Mouse (Mus musculus): ENCODE measurements around the gene Sigmar1. TPM values are rescaled to one million over a fixed set of nuclear protein-coding genes. Genes with fewer than 3 reads are reported as not detected.
"Not testable (repeated sequence)": the region's sequence is repeated elsewhere in the genome, so short reads cannot be mapped to it uniquely, and the experiment has no call there.

Gene Sigmar1
- polyA plus RNA-seq, 1 experiment from 2014 or later, result 61.1 TPM

DNA sequence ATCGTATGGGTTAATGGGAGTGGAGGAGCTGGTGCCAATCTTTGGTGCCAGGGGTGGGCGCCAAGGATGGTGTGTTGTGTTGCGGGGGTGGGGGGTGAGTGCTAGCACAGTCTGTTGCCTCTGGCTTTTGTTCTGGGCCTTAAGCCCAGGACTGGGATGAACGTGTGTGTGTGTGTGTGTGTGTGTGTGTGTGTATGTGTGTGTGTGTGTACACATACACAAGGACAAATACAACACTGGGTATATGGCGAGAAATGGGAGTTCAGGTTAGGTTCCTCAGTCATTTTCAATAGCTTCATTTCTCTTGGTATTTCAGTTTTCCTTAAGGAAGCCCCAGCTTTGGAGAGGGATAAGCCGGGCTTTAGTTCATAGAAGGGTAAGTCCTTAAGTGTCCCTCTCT, 7.2 kb upstream of the Sigmar1 start:
- not testable (repeated sequence) for H3K27me3 ChIP-seq; ATAC-seq (ENCODE audit: insufficient number of reproducible peaks, insufficient read depth, low FRiP score, low TSS enrichment, low read depth); H3K9me3 ChIP-seq
- Histone ChIP-seq H3K36me3 (peaks cover 37% of the 10 kb centered on the region), H3K4me1 (replicated peaks) (peaks cover 36% of the 10 kb centered on the region), H3K4me2 (peak overlapping the region; percentile 91), H3K9ac (replicated peaks) (peak overlapping the region; percentile 71; the same call in 1 of the 2 replicates), H3K4me3 (replicated peaks) (peak overlapping the region; percentile 59), H3K27ac (peak overlapping the region; percentile 97)
- 55% methylated on average over 6 of the region's 6 CpGs for WGBS

DNA sequence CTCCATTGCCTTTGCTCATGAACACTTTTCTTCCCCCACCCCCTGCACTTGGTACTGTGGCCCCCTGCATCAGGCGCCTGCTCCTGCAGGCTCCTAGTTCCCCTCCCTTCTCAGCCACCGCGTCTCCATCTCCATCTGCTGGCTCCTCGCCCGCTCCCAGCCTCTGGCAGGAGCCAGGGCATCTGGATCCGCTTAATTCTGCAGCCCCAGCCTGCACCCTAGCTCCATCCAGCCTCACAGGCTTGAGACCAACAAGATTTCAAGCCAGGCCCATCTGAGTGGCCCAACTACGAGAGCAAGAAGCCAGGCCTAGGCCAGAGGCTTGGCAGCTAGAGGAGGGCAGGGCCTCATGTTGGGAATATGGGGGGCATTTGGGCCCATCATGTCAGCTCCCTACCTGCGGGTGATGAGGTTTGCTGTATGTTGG, 6.7 kb upstream of the Sigmar1 start:
- H3K27me3 ChIP-seq, H3K9me3 ChIP-seq: not testable (repeated sequence)
- whole genome bisulfite sequencing, result 17% methylated on average over 8 of the region's 8 CpGs
- peaks cover 37% of the 10 kb centered on the region for H3K36me3 ChIP-seq
- peak overlapping the region; percentile 59 for H3K4me3 ChIP-seq (replicated peaks)
- peak overlapping the region; percentile 71 for H3K9ac ChIP-seq (replicated peaks)
- ATAC-seq (ENCODE audit: insufficient number of reproducible peaks, insufficient read depth, low FRiP score, low TSS enrichment, low read depth), result peak; percentile 76
- H3K4me1 ChIP-seq (replicated peaks), result peaks cover 36% of the 10 kb centered on the region
- H3K27ac ChIP-seq, result peak overlapping the region; percentile 97
- peak overlapping the region; percentile 91 for H3K4me2 ChIP-seq

DNA sequence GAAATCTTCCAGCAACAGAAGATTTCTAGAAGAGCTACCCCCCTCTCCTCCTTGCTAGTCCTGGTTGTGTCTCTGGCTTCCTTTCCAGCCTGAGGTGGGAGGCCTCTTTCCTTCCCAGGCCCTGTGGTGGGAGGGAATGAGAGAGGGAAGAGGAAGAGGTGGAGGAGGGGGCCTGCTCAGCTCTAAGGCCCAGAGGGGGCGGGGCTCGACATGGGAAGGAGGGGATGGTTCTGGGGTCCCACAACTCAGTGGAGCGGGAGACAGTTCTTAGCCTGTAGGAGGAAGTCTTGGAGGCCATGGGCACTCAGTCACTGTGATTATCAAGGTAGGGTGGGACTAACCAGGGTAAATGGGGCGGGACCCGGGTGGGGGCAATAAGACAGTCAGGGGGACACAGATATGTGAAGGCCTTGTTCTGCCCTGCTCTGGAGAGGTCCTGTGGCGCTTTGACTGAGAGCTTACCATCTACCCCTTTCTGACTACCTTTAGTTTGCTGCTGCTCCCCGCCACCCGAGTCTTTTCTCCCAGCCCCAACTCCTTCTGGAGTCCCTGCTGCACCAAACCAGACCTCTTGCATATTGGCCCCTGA, 6.2 kb upstream of the Sigmar1 start:
- peaks cover 37% of the 10 kb centered on the region for H3K36me3 ChIP-seq
- H3K4me3 ChIP-seq (replicated peaks), result peak overlapping the region; percentile 59
- H3K9me3 ChIP-seq, result no peaks in the 10 kb centered on the region
- peaks cover 36% of the 10 kb centered on the region for H3K4me1 ChIP-seq (replicated peaks)
- H3K4me2 ChIP-seq, result peak overlapping the region; percentile 91
- no peaks in the 10 kb centered on the region for H3K27me3 ChIP-seq
- peak overlapping the region; percentile 71 for H3K9ac ChIP-seq (replicated peaks)
- WGBS, result 14% methylated on average over 8 of the region's 8 CpGs
- peak overlapping the region; percentile 97 for H3K27ac ChIP-seq
- peak; percentile 71 for ATAC-seq (ENCODE audit: insufficient number of reproducible peaks, insufficient read depth, low FRiP score, low TSS enrichment, low read depth)

DNA sequence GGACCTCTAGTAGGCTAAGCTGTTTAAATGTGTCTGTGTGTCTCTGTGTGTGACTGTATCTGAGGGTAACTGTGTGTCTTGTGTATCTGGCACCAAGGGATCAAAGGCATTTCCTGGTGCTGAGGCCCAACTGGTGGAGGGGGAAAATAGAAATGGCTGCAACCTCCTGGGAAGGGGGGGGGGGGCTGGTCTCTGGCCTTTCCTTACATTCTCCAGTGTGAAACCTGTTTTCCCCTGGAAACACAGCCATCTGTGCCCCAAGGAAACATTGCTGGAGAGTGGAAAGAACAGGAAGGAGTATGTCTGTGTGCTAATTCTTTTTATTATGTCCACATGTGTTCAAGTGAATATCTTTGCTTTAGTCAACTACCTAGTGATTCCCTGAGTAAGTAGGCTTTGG, 5.7 kb upstream of the Sigmar1 start:
- Histone ChIP-seq H3K4me2 (peak overlapping the region; percentile 91), H3K36me3 (peaks cover 36% of the 10 kb centered on the region), H3K9ac (replicated peaks) (peak overlapping the region; percentile 71), H3K27ac (peak overlapping the region; percentile 97), H3K4me3 (replicated peaks) (peak overlapping the region; percentile 59), H3K4me1 (replicated peaks) (peaks cover 37% of the 10 kb centered on the region), H3K27me3 (no peaks in the 10 kb centered on the region), H3K9me3 (no peaks in the 10 kb centered on the region)
- no peak for ATAC-seq (ENCODE audit: insufficient number of reproducible peaks, insufficient read depth, low FRiP score, low TSS enrichment, low read depth)

DNA sequence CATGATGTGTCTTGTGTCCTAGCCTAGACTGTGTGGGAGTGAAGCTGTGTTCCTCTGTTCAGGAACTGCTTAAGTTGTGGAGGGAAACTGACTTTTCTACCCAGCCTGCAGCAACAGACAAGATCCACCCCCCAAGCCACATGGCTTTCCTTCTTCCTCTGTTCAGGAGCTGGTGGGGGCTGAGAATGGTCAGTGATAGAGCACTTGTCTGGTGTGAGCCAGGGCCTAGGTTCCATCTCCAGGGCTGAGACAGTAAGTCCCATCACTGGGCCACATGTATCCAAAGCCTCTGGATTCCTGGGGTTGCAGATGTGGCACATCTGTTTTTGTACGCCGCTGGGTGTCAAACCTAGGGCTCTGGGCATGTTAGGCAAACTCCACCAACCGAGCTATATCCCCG, 5.0 kb upstream of the Sigmar1 start:
- Histone ChIP-seq H3K36me3 (peaks cover 30% of the 10 kb centered on the region), H3K27me3 (no peaks in the 10 kb centered on the region), H3K9me3 (no peaks in the 10 kb centered on the region), H3K27ac (peak overlapping the region; percentile 97), H3K4me2 (peak overlapping the region; percentile 91), H3K9ac (replicated peaks) (peak overlapping the region; percentile 71), H3K4me3 (replicated peaks) (peak overlapping the region; percentile 59), H3K4me1 (replicated peaks) (peaks cover 43% of the 10 kb centered on the region)
- 35% methylated on average over 4 of the region's 4 CpGs for WGBS
- no peak; the same call in 1 of the 2 replicates for ATAC-seq (ENCODE audit: insufficient number of reproducible peaks, insufficient read depth, low FRiP score, low TSS enrichment, low read depth)

DNA sequence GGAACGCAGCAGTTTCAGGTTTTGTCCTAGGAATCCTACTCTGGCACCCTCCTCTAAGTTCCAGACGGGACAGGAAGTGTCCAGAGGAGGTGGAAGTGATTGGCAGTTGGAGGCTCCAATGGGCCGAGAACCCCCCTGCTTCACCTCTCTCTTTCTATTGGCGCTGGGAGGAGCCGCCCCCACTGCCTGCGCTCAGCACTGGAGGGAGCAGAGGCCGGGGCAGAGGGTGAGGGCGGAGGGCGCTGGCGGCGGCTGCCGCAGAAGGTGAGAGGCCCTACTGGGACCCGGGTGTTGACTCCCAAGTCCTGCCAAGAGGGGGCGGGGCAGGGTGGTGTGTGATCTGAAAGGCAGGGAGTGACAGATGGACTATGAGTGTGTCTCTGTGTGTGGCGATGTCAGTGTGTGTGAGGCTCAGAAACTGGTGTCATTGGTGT, 4.3 kb upstream of the Sigmar1 start:
- peak; percentile 81 for ATAC-seq (ENCODE audit: insufficient number of reproducible peaks, insufficient read depth, low FRiP score, low TSS enrichment, low read depth)
- Histone ChIP-seq H3K27me3 (no peaks in the 10 kb centered on the region), H3K36me3 (peaks cover 26% of the 10 kb centered on the region), H3K4me1 (replicated peaks) (peaks cover 43% of the 10 kb centered on the region), H3K9me3 (no peaks in the 10 kb centered on the region), H3K9ac (replicated peaks) (peak overlapping the region; percentile 71), H3K4me2 (peak overlapping the region; percentile 91), H3K4me3 (replicated peaks) (peak overlapping the region; percentile 59), H3K27ac (peak overlapping the region; percentile 97)
- WGBS, result 0% methylated on average over 15 of the region's 15 CpGs

DNA sequence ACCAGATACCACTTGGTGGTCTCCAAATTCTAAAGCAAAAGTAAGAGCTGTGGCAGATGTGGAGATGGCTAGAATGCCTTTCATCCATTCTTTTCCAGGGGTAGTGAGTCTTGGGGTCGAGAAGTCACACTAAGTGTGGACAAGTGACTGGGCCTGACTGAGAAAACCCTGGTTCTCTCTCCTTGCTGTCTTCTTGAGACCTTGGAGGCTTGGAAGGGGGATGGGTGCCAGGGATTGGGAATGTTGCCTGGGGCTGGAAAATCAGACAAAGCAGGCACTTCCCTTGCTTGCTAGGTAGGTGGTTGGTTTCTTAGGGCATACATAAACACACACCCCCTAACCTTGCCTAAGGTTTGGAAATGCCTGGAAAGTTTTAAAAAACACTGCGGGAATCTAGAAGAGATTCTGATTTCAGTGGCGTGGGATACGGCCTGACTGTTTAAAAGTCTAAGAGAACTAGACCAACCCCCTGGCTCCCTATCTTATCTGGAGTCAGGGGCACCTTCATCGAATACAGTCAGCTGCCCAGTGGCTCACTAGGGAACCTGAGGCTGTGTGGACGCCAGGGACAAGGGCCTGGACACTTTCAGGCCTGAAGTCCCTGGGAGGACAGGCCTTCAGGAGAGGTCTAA, 3.8 kb upstream of the Sigmar1 start:
- ATAC-seq (ENCODE audit: insufficient number of reproducible peaks, insufficient read depth, low FRiP score, low TSS enrichment, low read depth), result no peak
- Histone ChIP-seq H3K4me2 (peak overlapping the region; percentile 91), H3K27ac (peak overlapping the region; percentile 97), H3K9me3 (no peaks in the 10 kb centered on the region), H3K4me1 (replicated peaks) (peaks cover 46% of the 10 kb centered on the region), H3K9ac (replicated peaks) (peak overlapping the region; percentile 71; the same call in 1 of the 2 replicates), H3K4me3 (replicated peaks) (peak overlapping the region; percentile 59), H3K27me3 (no peaks in the 10 kb centered on the region), H3K36me3 (peaks cover 26% of the 10 kb centered on the region)
- 37% methylated on average over 6 of the region's 6 CpGs for WGBS

DNA sequence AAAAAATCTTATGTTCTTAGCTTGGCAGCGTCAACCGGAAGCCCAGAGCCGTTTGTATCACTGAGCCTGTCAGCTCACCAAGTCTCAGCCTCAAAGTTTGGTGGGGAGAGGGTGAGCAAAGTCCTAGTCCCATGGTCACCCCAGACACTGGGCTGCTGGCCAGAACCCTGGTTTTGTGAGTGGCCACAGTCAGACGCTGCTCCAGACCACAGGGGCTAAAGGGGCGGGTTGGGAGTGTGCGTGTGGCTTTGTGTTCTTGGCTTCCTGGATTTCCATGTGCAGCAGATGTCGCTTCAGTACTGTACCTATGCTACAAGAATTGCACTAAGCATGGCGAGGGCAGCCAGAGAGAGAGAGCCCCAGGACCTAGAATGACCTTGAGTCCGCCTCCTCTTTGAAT, 3.2 kb upstream of the Sigmar1 start:
- H3K9me3 ChIP-seq, result no peaks in the 10 kb centered on the region
- ATAC-seq (ENCODE audit: insufficient number of reproducible peaks, insufficient read depth, low FRiP score, low TSS enrichment, low read depth), result no peak
- H3K4me1 ChIP-seq (replicated peaks), result peaks cover 48% of the 10 kb centered on the region
- H3K4me3 ChIP-seq (replicated peaks), result no peak overlapping the region
- H3K36me3 ChIP-seq, result peaks cover 26% of the 10 kb centered on the region
- no peak overlapping the region; the same call in 1 of the 2 replicates for H3K9ac ChIP-seq (replicated peaks)
- no peaks in the 10 kb centered on the region for H3K27me3 ChIP-seq
- 87% methylated on average over 9 of the region's 9 CpGs for WGBS
- no peak overlapping the region for H3K4me2 ChIP-seq
- peak overlapping the region; percentile 97; the same call in 1 of the 2 replicates for H3K27ac ChIP-seq

DNA sequence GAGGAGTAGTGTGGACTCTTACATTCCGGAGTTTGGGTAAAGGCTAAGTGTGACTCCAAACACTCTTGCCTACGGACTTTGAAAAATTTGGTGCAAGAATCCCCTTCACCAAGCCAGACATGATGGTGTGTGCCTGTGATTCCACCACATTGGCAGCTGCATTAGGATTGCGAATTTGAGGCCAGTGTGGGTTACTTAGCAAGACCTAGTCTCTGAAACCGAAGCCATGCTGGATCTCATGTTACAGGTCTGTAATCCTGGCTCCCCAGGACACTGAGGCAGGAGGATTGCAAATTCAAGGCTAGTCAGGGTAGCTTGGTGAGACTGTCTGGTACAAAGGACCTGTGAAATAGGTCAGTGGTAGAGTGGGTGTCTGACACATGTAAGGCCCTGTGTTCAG, 2.7 kb upstream of the Sigmar1 start:
- Histone ChIP-seq H3K27me3 (no peaks in the 10 kb centered on the region), H3K9ac (replicated peaks) (no peak overlapping the region), H3K4me1 (replicated peaks) (peaks cover 45% of the 10 kb centered on the region), H3K4me2 (no peak overlapping the region), H3K36me3 (peaks cover 26% of the 10 kb centered on the region), H3K27ac (no peak overlapping the region), H3K9me3 (no peaks in the 10 kb centered on the region), H3K4me3 (replicated peaks) (no peak overlapping the region)
- WGBS, result 91% methylated on average over 4 of the region's 4 CpGs
- ATAC-seq (ENCODE audit: insufficient number of reproducible peaks, insufficient read depth, low FRiP score, low TSS enrichment, low read depth), result no peak

DNA sequence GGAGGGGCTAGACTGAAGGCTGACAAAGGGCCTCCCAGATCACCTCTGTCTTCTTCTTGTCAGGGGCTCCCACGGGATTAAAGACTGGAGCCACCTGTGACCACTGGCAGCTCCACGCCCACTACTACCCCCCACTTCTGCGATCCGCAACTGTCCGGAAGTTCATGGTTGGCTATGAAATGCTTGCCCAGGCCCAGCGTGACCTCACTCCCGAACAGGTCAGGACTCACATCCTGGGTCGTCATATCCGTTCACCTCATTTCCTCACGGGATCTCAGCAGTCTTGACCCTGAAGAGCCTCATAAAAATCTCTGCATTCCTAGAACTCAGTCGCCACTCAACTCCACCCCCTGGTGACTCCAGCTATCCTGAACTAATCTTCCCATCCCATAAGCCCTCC, 2.1 kb upstream of the Sigmar1 start:
- WGBS, result 66% methylated on average over 11 of the region's 11 CpGs
- H3K9me3 ChIP-seq, result no peaks in the 10 kb centered on the region
- peaks cover 40% of the 10 kb centered on the region for H3K4me1 ChIP-seq (replicated peaks)
- H3K9ac ChIP-seq (replicated peaks), result no peak overlapping the region
- no peak overlapping the region for H3K4me3 ChIP-seq (replicated peaks)
- peaks cover 26% of the 10 kb centered on the region for H3K36me3 ChIP-seq
- H3K27me3 ChIP-seq, result no peaks in the 10 kb centered on the region
- no peak overlapping the region for H3K4me2 ChIP-seq
- no peak overlapping the region for H3K27ac ChIP-seq
- ATAC-seq (ENCODE audit: insufficient number of reproducible peaks, insufficient read depth, low FRiP score, low TSS enrichment, low read depth), result no peak

DNA sequence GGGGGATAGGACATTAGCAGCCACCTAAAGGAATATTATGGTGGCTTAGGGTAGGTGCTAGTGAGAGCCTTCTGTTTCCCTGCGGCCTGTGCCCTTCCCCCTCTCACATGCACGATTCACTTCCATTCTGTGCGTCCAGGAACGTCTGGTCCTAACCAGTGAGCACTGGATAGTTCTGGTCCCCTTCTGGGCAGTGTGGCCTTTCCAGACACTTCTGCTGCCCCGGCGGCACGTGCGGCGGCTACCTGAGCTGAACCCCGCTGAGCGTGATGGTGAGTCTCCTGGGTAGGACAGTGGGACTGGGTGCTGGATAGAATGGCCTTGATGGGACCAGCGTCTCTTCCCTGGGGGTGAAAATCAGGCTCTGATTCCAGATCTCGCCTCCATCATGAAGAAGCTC, 1.4 kb upstream of the Sigmar1 start:
- no peak for ATAC-seq (ENCODE audit: insufficient number of reproducible peaks, insufficient read depth, low FRiP score, low TSS enrichment, low read depth)
- Histone ChIP-seq H3K9ac (replicated peaks) (no peak overlapping the region), H3K4me3 (replicated peaks) (no peak overlapping the region), H3K9me3 (no peaks in the 10 kb centered on the region), H3K4me1 (replicated peaks) (peaks cover 36% of the 10 kb centered on the region), H3K27me3 (no peaks in the 10 kb centered on the region), H3K27ac (no peak overlapping the region), H3K4me2 (no peak overlapping the region), H3K36me3 (peaks cover 26% of the 10 kb centered on the region)
- 91% methylated on average over 13 of the region's 13 CpGs for WGBS

Data from limb, embryonic 12.5 days (tissue).